Mouse (Mus musculus): Measurements from ENCODE around the gene Gm10031. TPM values are rescaled to one million over a fixed set of nuclear protein-coding genes. Genes with fewer than 3 reads are reported as not detected.

Gm10031 gene
- polyA plus RNA-seq, 1 experiment, result 7.5 TPM

- Histone ChIP-seq H3K4me3 (ENCODE audit: insufficient read depth, low read length) (no peak overlapping the region), H3K4me1 (ENCODE audit: control insufficient read depth, insufficient read depth, low read length) (peaks cover 8% of the 10 kb centered on the region)
- TF ChIP-seq CTCF (IDR thresholded peaks at IDR 0.05; ENCODE audit: low read depth, low read length) (no peak), POLR2A (IDR thresholded peaks at IDR 0.05; ENCODE audit: borderline replicate concordance, low read depth, low read length) (no peak)
Measured at GRCm38 (mm10) chr1:156539787-156540560, 16.2 kb downstream of the Gm10031 start.

GRCm38 (mm10) chr1:156543999-156544398 is 20.2 kb downstream of the Gm10031 start:
- Histone ChIP-seq H3K4me1 (ENCODE audit: control insufficient read depth, insufficient read depth, low read length) (no peaks in the 10 kb centered on the region), H3K27ac (ENCODE audit: insufficient read depth, low read depth, low read length) (no peak overlapping the region), H3K4me3 (ENCODE audit: insufficient read depth, low read length) (no peak overlapping the region)
- TF ChIP-seq POLR2A (IDR thresholded peaks at IDR 0.05; ENCODE audit: borderline replicate concordance, low read depth, low read length) (no peak), CTCF (IDR thresholded peaks at IDR 0.05; ENCODE audit: low read depth, low read length) (no peak)

More at GRCm38 (mm10) chr1:156539787-156540560, 16.2 kb downstream of the Gm10031 start:
- H3K27ac ChIP-seq (ENCODE audit: insufficient read depth, low read depth, low read length), result no peak overlapping the region

GRCm38 (mm10) chr1:156558024-156558930 is 34.5 kb downstream of the Gm10031 start, which contains the start of gene Abl2:
Abl2 (plus strand) TSS chr1:156558786.
- peaks cover 19% of the 10 kb centered on the region for H3K4me1 ChIP-seq (ENCODE audit: control insufficient read depth, insufficient read depth, low read length)
- peak within 1 kb of the TSS; percentile 83 for H3K4me3 ChIP-seq (ENCODE audit: insufficient read depth, low read length)
- peak within 1 kb of the TSS; percentile 11; the same call in 1 of the 2 replicates for H3K27ac ChIP-seq (ENCODE audit: insufficient read depth, low read depth, low read length)
- 0 out of 2 replicates have a peak, but pooled peaks have one; percentile 16 for TF ChIP-seq POLR2A (IDR thresholded peaks at IDR 0.05; ENCODE audit: borderline replicate concordance, low read depth, low read length)
- TF ChIP-seq CTCF (IDR thresholded peaks at IDR 0.05; ENCODE audit: low read depth, low read length), result no peak

- peak overlapping the region; percentile 11; the same call in 1 of the 2 replicates for H3K27ac ChIP-seq (ENCODE audit: insufficient read depth, low read depth, low read length)
- no peak for TF ChIP-seq POLR2A (IDR thresholded peaks at IDR 0.05; ENCODE audit: borderline replicate concordance, low read depth, low read length)
- no peak for TF ChIP-seq CTCF (IDR thresholded peaks at IDR 0.05; ENCODE audit: low read depth, low read length)
- H3K4me3 ChIP-seq (ENCODE audit: insufficient read depth, low read length), result peak overlapping the region; percentile 83
- peaks cover 12% of the 10 kb centered on the region for H3K4me1 ChIP-seq (ENCODE audit: control insufficient read depth, insufficient read depth, low read length)
Measured at GRCm38 (mm10) chr1:156558950-156559640, 35.3 kb downstream of the Gm10031 start.

GRCm38 (mm10) chr1:156559641-156560020 is 35.8 kb downstream of the Gm10031 start:
- Histone ChIP-seq H3K27ac (ENCODE audit: insufficient read depth, low read depth, low read length) (peak overlapping the region; percentile 11; the same call in 1 of the 2 replicates), H3K4me1 (ENCODE audit: control insufficient read depth, insufficient read depth, low read length) (peaks cover 12% of the 10 kb centered on the region), H3K4me3 (ENCODE audit: insufficient read depth, low read length) (peak overlapping the region; percentile 83)
- TF ChIP-seq CTCF (IDR thresholded peaks at IDR 0.05; ENCODE audit: low read depth, low read length) (no peak), POLR2A (IDR thresholded peaks at IDR 0.05; ENCODE audit: borderline replicate concordance, low read depth, low read length) (no peak)

- Histone ChIP-seq H3K4me1 (ENCODE audit: control insufficient read depth, insufficient read depth, low read length) (peaks cover 12% of the 10 kb centered on the region), H3K4me3 (ENCODE audit: insufficient read depth, low read length) (no peak overlapping the region)
- TF ChIP-seq CTCF (IDR thresholded peaks at IDR 0.05; ENCODE audit: low read depth, low read length) (no peak), POLR2A (IDR thresholded peaks at IDR 0.05; ENCODE audit: borderline replicate concordance, low read depth, low read length) (no peak)
Measured at GRCm38 (mm10) chr1:156560500-156560899, 36.7 kb downstream of the Gm10031 start.

GRCm38 (mm10) chr1:156565328-156565727 is 41.5 kb downstream of the Gm10031 start:
- H3K4me3 ChIP-seq (ENCODE audit: insufficient read depth, low read length), result no peak overlapping the region
- H3K27ac ChIP-seq (ENCODE audit: insufficient read depth, low read depth, low read length), result no peak overlapping the region
- H3K4me1 ChIP-seq (ENCODE audit: control insufficient read depth, insufficient read depth, low read length), result peaks cover 8% of the 10 kb centered on the region
- TF ChIP-seq CTCF (IDR thresholded peaks at IDR 0.05; ENCODE audit: low read depth, low read length) (no peak), POLR2A (IDR thresholded peaks at IDR 0.05; ENCODE audit: borderline replicate concordance, low read depth, low read length) (no peak)

More at GRCm38 (mm10) chr1:156560500-156560899, 36.7 kb downstream of the Gm10031 start:
- H3K27ac ChIP-seq (ENCODE audit: insufficient read depth, low read depth, low read length), result peak overlapping the region; percentile 46

GRCm38 (mm10) chr1:156566132-156566531 is 42.3 kb downstream of the Gm10031 start:
- TF ChIP-seq POLR2A (IDR thresholded peaks at IDR 0.05; ENCODE audit: borderline replicate concordance, low read depth, low read length) (no peak), CTCF (IDR thresholded peaks at IDR 0.05; ENCODE audit: low read depth, low read length) (peak; percentile 33; the same call in 1 of the 2 replicates)
- H3K27ac ChIP-seq (ENCODE audit: insufficient read depth, low read depth, low read length), result no peak overlapping the region
- H3K4me1 ChIP-seq (ENCODE audit: control insufficient read depth, insufficient read depth, low read length), result peaks cover 8% of the 10 kb centered on the region
- no peak overlapping the region for H3K4me3 ChIP-seq (ENCODE audit: insufficient read depth, low read length)

- TF ChIP-seq CTCF (IDR thresholded peaks at IDR 0.05; ENCODE audit: low read depth, low read length) (no peak), POLR2A (IDR thresholded peaks at IDR 0.05; ENCODE audit: borderline replicate concordance, low read depth, low read length) (no peak)
- H3K4me1 ChIP-seq (ENCODE audit: control insufficient read depth, insufficient read depth, low read length), result peaks cover 19% of the 10 kb centered on the region
- no peak overlapping the region for H3K27ac ChIP-seq (ENCODE audit: insufficient read depth, low read depth, low read length)
- H3K4me3 ChIP-seq (ENCODE audit: insufficient read depth, low read length), result no peak overlapping the region
Measured at GRCm38 (mm10) chr1:156569615-156570014, 45.8 kb downstream of the Gm10031 start.

All from bone marrow macrophage, adult 2 months (primary cell).